Mouse (Mus musculus) small intestine, adult 2 months (tissue): ENCODE measurements around the gene Sapcd2.

ENCODE experiments used
- CTCF ChIP-seq: fragments of 200-500 bp; IDR thresholded peaks from 2 replicates; pipeline ENCODE4 v1.5.1; 2012; ENCODE audit warnings: low read depth, mild to moderate bottlenecking, control low read depth, inconsistent platforms, low read length, moderate library complexity, mixed read lengths; ENCODE audit not compliant: insufficient replicate concordance, insufficient read length; ENCODE audit errors: extremely low read depth
- POLR2A ChIP-seq: fragments of 200-500 bp; IDR thresholded peaks from 2 replicates; pipeline ENCODE4 v1.6.1; 2012; ENCODE audit warnings: low read depth, mild to moderate bottlenecking, control low read depth, inconsistent platforms, low read length, moderate library complexity

- TF ChIP-seq POLR2A (no peak; the same call in 1 of the 2 replicates), CTCF (no peak; the same call in 1 of the 2 replicates)
These were observed at the start of gene Sapcd2 for GRCm38 (mm10) chr2:25371764-25372643.
